Mouse (Mus musculus): ENCODE measurements around the gene Ngfr. TPM values are rescaled to one million over a fixed set of nuclear protein-coding genes. Genes with fewer than 3 reads are reported as not detected.

Ngfr gene
- polyA plus RNA-seq, 1 experiment, result not detected

- TF ChIP-seq GATA1 (IDR thresholded peaks at IDR 0.05; ENCODE audit: low read length), result no peak
These were observed 10.9 kb upstream of the Ngfr start for GRCm38 (mm10) chr11:95598214-95599062.

GRCm38 (mm10) chr11:95597741-95598140 is 10.2 kb upstream of the Ngfr start:
- no peak for TF ChIP-seq GATA1 (IDR thresholded peaks at IDR 0.05; ENCODE audit: low read length)

DNA sequence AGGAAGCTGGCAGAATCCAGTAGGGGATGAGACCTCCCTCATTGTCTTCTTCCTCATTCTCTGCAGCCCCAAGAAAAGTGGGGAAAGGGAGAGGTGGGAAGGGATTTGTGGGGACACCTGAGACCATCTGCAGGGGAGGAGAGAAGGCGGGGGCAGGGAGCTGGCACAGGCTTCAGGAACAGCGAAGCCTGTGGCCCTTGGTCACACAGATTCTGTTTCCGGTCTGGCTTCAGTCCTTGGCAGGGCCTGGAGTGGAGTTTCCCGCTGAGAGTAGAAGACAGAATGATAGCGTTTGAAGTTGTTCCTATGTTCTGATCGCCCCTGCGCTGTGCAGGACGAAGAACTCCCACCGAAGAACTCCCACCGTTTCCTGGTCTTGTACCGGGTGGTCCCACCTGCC is 9.2 kb upstream of the Ngfr start:
- no peak for TF ChIP-seq GATA1 (IDR thresholded peaks at IDR 0.05; ENCODE audit: low read length)

GRCm38 (mm10) chr11:95596150-95596515 is 8.6 kb upstream of the Ngfr start:
- TF ChIP-seq GATA1 (IDR thresholded peaks at IDR 0.05; ENCODE audit: low read length), result no peak

DNA sequence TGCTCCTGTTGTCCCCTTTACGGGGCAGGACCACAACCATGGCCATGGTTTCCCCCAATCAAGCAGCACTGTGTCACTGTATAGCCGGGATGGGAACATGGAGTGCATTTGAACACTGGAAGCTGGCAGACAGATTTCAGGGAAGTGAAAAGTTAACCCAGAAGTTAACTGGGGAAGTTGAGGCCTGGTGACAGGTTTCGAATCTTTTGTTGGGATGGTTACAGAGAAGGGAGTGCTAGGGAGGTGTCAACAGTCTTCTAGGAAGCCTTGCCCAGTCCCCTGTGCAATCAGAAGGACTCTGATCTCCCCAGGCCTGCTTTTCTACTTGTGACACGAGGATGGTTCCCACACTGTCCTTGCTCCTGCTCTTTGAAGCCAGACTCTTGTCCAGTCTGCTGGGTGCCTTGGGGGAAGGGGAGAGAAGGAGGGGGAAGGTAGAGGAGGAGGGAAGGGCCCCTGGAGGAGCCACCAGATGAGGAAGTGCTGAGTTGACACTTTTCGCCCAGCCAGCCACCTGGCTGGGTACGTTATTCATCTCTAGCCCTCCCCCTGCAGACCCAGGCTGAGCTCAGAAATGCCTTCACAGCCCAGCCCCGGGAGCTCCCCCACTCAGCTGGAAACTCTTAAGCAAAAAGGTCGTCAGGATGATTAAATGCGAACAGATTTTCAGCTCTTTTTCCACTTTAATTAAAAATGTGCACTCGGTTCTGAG is 8.1 kb upstream of the Ngfr start:
- no peak for TF ChIP-seq GATA1 (IDR thresholded peaks at IDR 0.05; ENCODE audit: low read length)

DNA sequence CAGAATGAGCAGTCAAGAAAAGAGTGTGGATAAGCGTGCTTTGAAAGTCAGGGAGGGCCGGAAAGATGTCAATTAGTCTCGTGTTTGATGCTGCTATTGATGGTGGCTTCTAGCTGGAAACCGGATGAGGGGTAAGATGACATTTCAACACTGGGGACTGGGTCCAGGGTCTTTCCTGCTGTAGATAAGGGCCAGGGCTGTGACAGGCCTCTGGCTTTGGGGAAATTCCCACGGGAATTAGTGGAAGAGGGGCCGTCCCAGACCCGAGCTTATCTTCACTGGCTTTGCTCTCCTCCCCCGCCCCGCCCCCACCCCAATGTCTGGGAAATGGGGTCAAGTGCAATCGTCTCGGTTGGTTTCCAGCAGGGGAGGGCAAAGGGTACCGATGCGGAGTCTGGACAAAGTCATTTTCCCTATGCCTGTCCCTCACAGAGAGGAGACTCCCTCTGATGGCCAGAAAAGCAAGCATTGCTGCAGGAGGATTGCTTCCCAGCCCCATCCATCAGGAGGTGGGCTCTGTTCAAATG is 7.2 kb upstream of the Ngfr start:
- TF ChIP-seq GATA1 (IDR thresholded peaks at IDR 0.05; ENCODE audit: low read length), result no peak

DNA sequence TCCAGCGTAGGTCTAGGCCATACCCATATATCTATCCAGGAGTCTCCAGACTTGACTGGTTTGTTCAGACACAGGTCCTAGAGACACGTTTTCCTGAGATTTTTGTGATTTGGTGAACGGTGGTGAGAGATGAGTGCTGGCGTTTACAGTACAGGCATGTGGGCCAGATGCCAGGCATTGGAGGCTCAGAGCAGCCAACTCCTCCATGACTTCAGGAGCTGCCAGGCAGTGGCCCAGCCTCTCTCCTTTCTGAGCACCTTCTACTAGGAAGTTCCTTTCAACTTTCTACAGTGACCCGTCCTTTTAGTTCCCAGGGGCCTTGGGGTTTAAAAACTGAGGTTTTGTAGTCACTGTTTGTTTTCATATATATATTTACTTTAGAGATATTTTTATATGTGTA is 6.0 kb upstream of the Ngfr start:
- no peak for TF ChIP-seq GATA1 (IDR thresholded peaks at IDR 0.05; ENCODE audit: low read length)

- no peak for TF ChIP-seq GATA1 (IDR thresholded peaks at IDR 0.05; ENCODE audit: low read length)
These were observed 5.2 kb upstream of the Ngfr start for GRCm38 (mm10) chr11:95592691-95593090.

GRCm38 (mm10) chr11:95589195-95589594 is 1.7 kb upstream of the Ngfr start:
- no peak for TF ChIP-seq GATA1 (IDR thresholded peaks at IDR 0.05; ENCODE audit: low read length)

GRCm38 (mm10) chr11:95586751-95587422 is 648 bp downstream of the Ngfr start:
- TF ChIP-seq GATA1 (IDR thresholded peaks at IDR 0.05; ENCODE audit: low read length), result no peak

- no peak for TF ChIP-seq GATA1 (IDR thresholded peaks at IDR 0.05; ENCODE audit: low read length)
These were observed 1.4 kb downstream of the Ngfr start for GRCm38 (mm10) chr11:95586184-95586583.

DNA sequence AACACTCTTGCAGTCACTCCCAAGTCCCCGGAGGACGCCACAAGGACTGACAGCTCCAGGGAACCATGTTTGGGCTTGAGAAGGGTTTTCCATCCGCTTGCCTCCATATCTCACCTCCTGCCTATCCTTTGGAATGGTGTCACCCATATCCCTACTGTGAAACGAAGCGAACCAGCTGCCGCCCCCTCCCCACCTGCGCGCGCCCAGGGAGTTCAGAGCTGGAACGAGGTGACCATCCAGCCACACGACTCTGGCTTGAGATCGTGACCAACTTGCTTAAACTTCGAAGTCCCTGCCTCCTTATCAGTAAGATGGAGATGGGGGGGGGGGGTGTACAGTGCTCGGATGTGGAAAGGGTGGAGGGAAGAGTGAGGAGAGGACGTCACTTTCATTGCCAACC is 1.9 kb downstream of the Ngfr start:
- TF ChIP-seq GATA1 (IDR thresholded peaks at IDR 0.05; ENCODE audit: low read length), result no peak

DNA sequence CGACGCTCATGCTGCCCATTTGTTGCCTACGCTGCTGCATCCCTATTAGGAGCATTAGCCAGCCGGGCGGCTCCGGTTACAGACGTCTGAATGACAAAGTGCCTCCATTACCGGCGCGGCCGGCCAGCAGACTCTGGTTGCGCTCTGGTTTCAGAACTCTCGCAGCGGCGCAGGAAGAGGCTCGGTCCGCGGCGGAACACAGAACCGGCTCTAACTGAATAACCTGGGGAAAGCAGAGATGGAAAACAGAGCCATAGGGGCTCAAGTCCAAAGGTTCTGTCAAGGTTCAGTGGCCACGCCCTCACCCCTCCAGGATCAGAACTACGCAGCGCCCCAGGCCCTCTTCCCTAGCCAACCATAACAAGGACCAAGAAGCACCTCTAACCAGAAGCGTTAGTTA is 2.3 kb downstream of the Ngfr start:
- no peak for TF ChIP-seq GATA1 (IDR thresholded peaks at IDR 0.05; ENCODE audit: low read length)

- no peak for TF ChIP-seq GATA1 (IDR thresholded peaks at IDR 0.05; ENCODE audit: low read length)
These were observed 2.9 kb downstream of the Ngfr start for GRCm38 (mm10) chr11:95584651-95585050.

- TF ChIP-seq GATA1 (IDR thresholded peaks at IDR 0.05; ENCODE audit: low read length), result no peak
These were observed 4.1 kb downstream of the Ngfr start for GRCm38 (mm10) chr11:95583396-95583795.

- no peak for TF ChIP-seq GATA1 (IDR thresholded peaks at IDR 0.05; ENCODE audit: low read length)
These were observed 5.3 kb downstream of the Ngfr start for GRCm38 (mm10) chr11:95582193-95582592.

All from G1E-ER4 (cell line).